ENCODE assay signal across 11 mouse cellular contexts in genomic region chr4:131485126-131485825, GRCm38 (mm10).
DNase-seq lines count a peak whose midpoint lies in the region; ATAC-seq and TF ChIP-seq lines count a peak whose summit lies in the region.
"Had no signal": no experiment of that assay in that cellular context is flagged by ENCODE, and none has a peak within 500 bp of the region (broad histone marks: within the 10 kb centered on the region; RNA-seq: fewer than 3 reads in every experiment).

No protein-coding gene starts in this region.

- H3K9ac ChIP-seq in hindbrain, embryonic 12.5 days: no peak overlapping the region
- no peak overlapping the region; the same call in 1 of the 2 replicates for H3K9ac ChIP-seq in midbrain, embryonic 13.5 days (replicated peaks)
- H3K9ac ChIP-seq: liver, postnatal 0 days had no signal

- intact Hi-C loops in gastrocnemius, postnatal 36 days (cut with DNase I): loop anchor here (5.0 kb wide), 1 partner anchor 233 kb away; no protein-coding TSS in a partner anchor

- WGBS in embryonic facial prominence, embryonic 10.5 days: 74% methylated on average over 13 of the region's 13 CpGs
- WGBS in hindbrain, embryonic 12.5 days: 63% methylated on average over 13 of the region's 13 CpGs
- 71% methylated on average over 13 of the region's 13 CpGs for WGBS in midbrain, embryonic 13.5 days

- H3K4me3 ChIP-seq in layer of hippocampus, adult 2 months: no peak overlapping the region
- peak overlapping the region; percentile 34 for H3K4me3 ChIP-seq in embryonic facial prominence, embryonic 10.5 days
- H3K4me3 ChIP-seq in hindbrain, embryonic 12.5 days: no peak overlapping the region
- no peak overlapping the region for H3K4me3 ChIP-seq in midbrain, embryonic 13.5 days (replicated peaks)

- H3K4me2 ChIP-seq in hindbrain, embryonic 12.5 days (replicated peaks): no peak overlapping the region
- no peak overlapping the region for H3K4me2 ChIP-seq in midbrain, embryonic 13.5 days (replicated peaks)
- H3K4me2 ChIP-seq: heart, embryonic 11.5 days had no signal

- H3K27ac ChIP-seq in layer of hippocampus, adult 2 months: peak overlapping the region; percentile 8; the same call in 1 of the 2 replicates
- H3K27ac ChIP-seq in embryonic facial prominence, embryonic 10.5 days (replicated peaks): peak overlapping the region; percentile 87
- H3K27ac ChIP-seq in hindbrain, embryonic 12.5 days: peak overlapping the region; percentile 76
- peak overlapping the region; percentile 54 for H3K27ac ChIP-seq in midbrain, embryonic 13.5 days

- no peak for ATAC-seq in hindbrain, embryonic 12.5 days (ENCODE audit: low FRiP score)
- no peak for ATAC-seq in midbrain, embryonic 13.5 days
- no peak for ATAC-seq in erythroid progenitor cell, adult 5-6 weeks (replicated peaks; ENCODE audit: low FRiP score, poor library complexity, severe bottlenecking)
- ATAC-seq: liver, postnatal 0 days had no signal

- no peaks in the 10 kb centered on the region for H3K9me3 ChIP-seq in embryonic facial prominence, embryonic 10.5 days
- H3K9me3 ChIP-seq in hindbrain, embryonic 12.5 days (replicated peaks): no peaks in the 10 kb centered on the region
- no peaks in the 10 kb centered on the region for H3K9me3 ChIP-seq in midbrain, embryonic 13.5 days

- peaks cover 8% of the 10 kb centered on the region for H3K27me3 ChIP-seq in embryonic facial prominence, embryonic 10.5 days (replicated peaks; ENCODE audit: low read depth, poor library complexity, severe bottlenecking)
- no peaks in the 10 kb centered on the region for H3K27me3 ChIP-seq in hindbrain, embryonic 12.5 days
- H3K27me3 ChIP-seq in midbrain, embryonic 13.5 days: 0 out of 2 replicates have a peak, but pooled peaks cover 3% of the 10 kb centered on the region

- H3K36me3 ChIP-seq in embryonic facial prominence, embryonic 10.5 days (replicated peaks): no peaks in the 10 kb centered on the region
- no peaks in the 10 kb centered on the region for H3K36me3 ChIP-seq in hindbrain, embryonic 12.5 days
- H3K36me3 ChIP-seq in midbrain, embryonic 13.5 days: no peaks in the 10 kb centered on the region

- no peak for TF ChIP-seq CTCF in layer of hippocampus, adult 2 months (conservative IDR thresholded peaks at IDR 0.05)

- H3K4me1 ChIP-seq in embryonic facial prominence, embryonic 10.5 days: peaks cover 77% of the 10 kb centered on the region
- H3K4me1 ChIP-seq in hindbrain, embryonic 12.5 days: peaks cover 69% of the 10 kb centered on the region
- peaks cover 63% of the 10 kb centered on the region for H3K4me1 ChIP-seq in midbrain, embryonic 13.5 days (replicated peaks)

- peak in 1 of 2 experiments; percentile 49 for DNase-seq in layer of hippocampus, adult 2 months (ENCODE audit: low spot score in 2 of 2)
- no peak for DNase-seq in layer of hippocampus, postnatal 10 days (ENCODE audit: low spot score in 2 of 2)
- no peak for DNase-seq in embryonic facial prominence, embryonic 10.5 days (ENCODE audit: low spot score)
- no peak for DNase-seq in adrenal gland, postnatal 4 days (ENCODE audit: low spot score in 2 of 2)
- no peak for DNase-seq in gastrocnemius, postnatal 36 days
- DNase-seq: kidney, adult 11 months; liver, postnatal 0 days had no signal

Comparison
In these comparisons a context has a peak if more than half of its experiments do, and no peak if none do; other contexts are left out.
1. H3K27ac ChIP-seq: peak in every context shown above with its lines; median percentile 87 in embryonic facial prominence, embryonic 10.5 days; 76 in hindbrain, embryonic 12.5 days; 54 in midbrain, embryonic 13.5 days; 8 in layer of hippocampus, adult 2 months.